8 mouse cellular contexts compared by ENCODE assay signal in genomic region chrX:53370366-53370740, GRCm38 (mm10). TPM values are rescaled to one million over a fixed set of nuclear protein-coding genes. Genes with fewer than 3 reads are reported as not detected.
DNase-seq lines count a peak whose midpoint lies in the region; ATAC-seq lines count a peak whose summit lies in the region.

TSS of gene Mospd1 (minus strand) at chrX:53370502.

- H3K4me3 ChIP-seq in hindbrain, embryonic 14.5 days (replicated peaks; ENCODE audit: low read length): peak within 1 kb of the TSS; percentile 59

- H3K27ac ChIP-seq in hindbrain, embryonic 14.5 days: peak within 1 kb of the TSS; percentile 74

- 12% methylated on average over 9 of the region's 15 CpGs for WGBS in hindbrain, embryonic 14.5 days

- H3K4me2 ChIP-seq in hindbrain, embryonic 14.5 days (replicated peaks): peak within 1 kb of the TSS; percentile 62

- peak; percentile 98 for ATAC-seq in hindbrain, embryonic 14.5 days (ENCODE audit: low FRiP score)

- no peaks in the 10 kb centered on the region for H3K27me3 ChIP-seq in hindbrain, embryonic 14.5 days (ENCODE audit: control insufficient read depth, insufficient read depth, low read length)

- no peaks in the 10 kb centered on the region for H3K36me3 ChIP-seq in hindbrain, embryonic 14.5 days (replicated peaks; ENCODE audit: control insufficient read depth, insufficient read depth)

- H3K9me3 ChIP-seq in hindbrain, embryonic 14.5 days (ENCODE audit: control insufficient read depth, low read length): no peaks in the 10 kb centered on the region

- peak; percentile 85 for DNase-seq in NIH3T3 (ENCODE audit: low read depth)
- DNase-seq in cerebellum, postnatal 10 days: peak; percentile 86 to 92
- peak; percentile 51 to 63 for DNase-seq in frontal cortex, postnatal 25 days (ENCODE audit: low spot score in 2 of 2)
- peak; percentile 74 for DNase-seq in hindbrain, embryonic 14.5 days (ENCODE audit: low spot score)
- DNase-seq in layer of hippocampus, postnatal 36 days: peak; percentile 77 to 79
- DNase-seq in lung, postnatal 36 days: peak; percentile 95
- DNase-seq in retina, postnatal 1 day: peak; percentile 93
- DNase-seq in urinary bladder, adult 18-20 months (ENCODE audit: low spot score in 2 of 2): peak; percentile 70 to 79

- peak within 1 kb of the TSS; percentile 78 for H3K9ac ChIP-seq in hindbrain, embryonic 14.5 days

- H3K4me1 ChIP-seq in hindbrain, embryonic 14.5 days (replicated peaks; ENCODE audit: control insufficient read depth, insufficient read depth, low read length): peaks cover 3% of the 10 kb centered on the region; the same call in 1 of the 2 replicates

RNA-seq across cellular contexts. Expression of gene Mospd1, which starts in this region (rescaled TPM):
- 51.0 and 53.0 TPM in 2 replicates for polyA plus RNA-seq in hindbrain, embryonic 14.5 days (2014; fragmentation: Nextera tagmentation; extraction: Ambion mirVana)
- total RNA-seq in layer of hippocampus, postnatal 36 days (2021): 10 to 100 TPM; 10.7 to 11.8 TPM

Comparison
In these comparisons a context has a peak if more than half of its experiments do, and no peak if none do; other contexts are left out.
1. Peak in every context shown above with its lines: DNase-seq, ATAC-seq, H3K4me3 ChIP-seq and H3K27ac ChIP-seq.